Mouse (Mus musculus): Measurements from ENCODE around the gene Rxfp4. TPM values are rescaled to one million over a fixed set of nuclear protein-coding genes. Genes with fewer than 3 reads are reported as not detected.

Gene Rxfp4
- polyA plus RNA-seq, 1 experiment from 2014 or later, result not detected

DNA sequence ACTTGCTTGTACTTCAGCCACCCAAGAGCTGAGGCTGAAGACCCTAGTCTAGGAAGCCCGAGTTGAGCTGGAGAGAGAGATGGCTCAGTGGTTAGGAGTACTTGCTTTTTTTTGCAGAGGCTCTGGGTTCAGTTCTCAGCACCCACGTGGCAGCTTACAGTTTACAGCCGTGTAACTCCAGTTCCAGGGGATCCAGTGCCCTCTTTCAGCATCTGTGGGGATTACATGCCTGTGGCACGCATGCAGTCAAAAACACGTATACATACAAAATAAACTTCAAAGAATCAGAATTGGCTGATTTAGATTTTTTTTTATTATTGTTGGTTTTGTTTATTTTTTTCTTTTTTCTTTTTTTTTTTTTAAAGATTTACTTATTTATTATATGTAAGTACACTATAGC, 15.8 kb downstream of the Rxfp4 start:
- Histone ChIP-seq H3K4me3 (replicated peaks) (no peak overlapping the region), H3K4me1 (replicated peaks) (no peaks in the 10 kb centered on the region), H3K9me3 (replicated peaks) (no peaks in the 10 kb centered on the region), H3K27ac (replicated peaks) (no peak overlapping the region), H3K4me2 (no peak overlapping the region), H3K9ac (no peak overlapping the region), H3K36me3 (replicated peaks) (peaks cover 86% of the 10 kb centered on the region), H3K27me3 (no peaks in the 10 kb centered on the region)
- no peak for ATAC-seq (ENCODE audit: insufficient read depth)
- 72% methylated on average over 5 of the region's 5 CpGs for WGBS (ENCODE audit: insufficient replicate concordance)

DNA sequence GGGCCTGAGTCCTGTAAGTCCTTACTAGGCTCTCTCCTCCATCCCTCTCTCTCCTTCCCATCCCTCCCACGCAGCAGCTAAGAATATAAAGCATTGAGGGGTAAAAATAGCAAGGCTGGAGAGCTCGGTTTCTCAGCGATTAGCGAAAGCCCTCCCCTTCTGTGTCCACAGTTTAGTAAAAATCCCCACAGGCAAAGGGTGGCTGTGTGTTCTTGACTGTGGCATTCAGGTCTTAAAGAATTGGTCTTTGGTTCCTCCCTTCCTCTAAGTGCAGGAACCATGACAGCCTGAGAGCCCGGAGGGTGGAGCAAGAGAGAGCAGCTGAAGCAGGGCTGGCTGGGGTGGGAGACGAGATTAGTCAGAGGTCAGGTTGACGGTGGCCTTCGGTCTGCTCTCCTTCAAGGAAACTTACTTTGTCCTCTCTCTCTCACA, 16.4 kb downstream of the Rxfp4 start:
- Histone ChIP-seq H3K9ac (no peak overlapping the region), H3K4me2 (no peak overlapping the region), H3K4me3 (replicated peaks) (no peak overlapping the region), H3K4me1 (replicated peaks) (no peaks in the 10 kb centered on the region), H3K9me3 (replicated peaks) (no peaks in the 10 kb centered on the region), H3K27me3 (no peaks in the 10 kb centered on the region), H3K36me3 (replicated peaks) (peaks cover 86% of the 10 kb centered on the region), H3K27ac (replicated peaks) (no peak overlapping the region)
- 82% methylated on average over 8 of the region's 8 CpGs for WGBS (ENCODE audit: insufficient replicate concordance)
- no peak for ATAC-seq (ENCODE audit: insufficient read depth)

DNA sequence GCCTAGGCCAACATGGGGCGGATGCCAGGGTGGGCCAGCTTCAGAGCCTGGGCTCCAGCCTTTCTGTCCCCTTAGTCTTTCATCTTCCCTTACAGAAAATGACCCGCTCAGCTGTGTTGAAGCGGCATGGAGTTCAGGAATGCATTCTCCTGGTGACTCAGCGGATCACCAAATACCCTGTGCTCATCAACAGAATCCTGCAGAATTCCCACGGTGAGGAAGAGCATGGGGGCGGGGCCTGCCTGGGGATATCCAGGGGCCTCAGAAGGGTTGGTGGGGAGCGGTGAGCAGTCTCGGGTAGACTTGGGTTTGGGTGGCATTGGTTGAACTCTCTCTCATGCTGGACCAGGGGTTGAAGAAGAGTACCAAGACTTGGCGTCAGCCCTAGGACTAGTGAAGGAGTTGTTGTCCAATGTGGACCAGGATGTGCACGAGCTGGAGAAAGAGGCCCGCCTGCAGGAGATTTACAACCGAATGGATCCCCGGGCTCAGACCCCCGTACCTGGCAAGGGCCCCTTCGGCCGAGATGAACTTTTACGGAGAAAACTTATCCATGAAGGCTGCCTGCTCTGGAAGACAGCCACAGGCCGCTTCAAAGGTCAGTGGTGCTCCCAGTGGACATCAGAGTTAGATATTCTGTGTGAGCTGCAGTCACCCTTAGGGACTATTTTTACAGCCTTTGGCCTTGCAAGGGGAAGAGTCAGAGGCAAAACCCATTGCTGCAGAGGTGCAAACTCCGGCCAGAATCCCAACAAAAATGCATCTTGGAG, 17.3 kb downstream of the Rxfp4 start:
- no peaks in the 10 kb centered on the region for H3K9me3 ChIP-seq (replicated peaks)
- 0 out of 2 replicates have a peak, but pooled peaks cover 2% of the 10 kb centered on the region for H3K4me1 ChIP-seq (replicated peaks)
- ATAC-seq (ENCODE audit: insufficient read depth), result no peak
- H3K36me3 ChIP-seq (replicated peaks), result peaks cover 90% of the 10 kb centered on the region
- no peak overlapping the region for H3K9ac ChIP-seq
- no peak overlapping the region for H3K27ac ChIP-seq (replicated peaks)
- 79% methylated on average over 19 of the region's 19 CpGs for WGBS (ENCODE audit: insufficient replicate concordance)
- H3K4me2 ChIP-seq, result no peak overlapping the region
- H3K27me3 ChIP-seq, result no peaks in the 10 kb centered on the region
- H3K4me3 ChIP-seq (replicated peaks), result no peak overlapping the region

GRCm38 (mm10) chr3:88633056-88633455, 19.9 kb downstream of the Rxfp4 start:
- no peaks in the 10 kb centered on the region for H3K9me3 ChIP-seq (replicated peaks)
- H3K4me1 ChIP-seq (replicated peaks), result peaks cover 26% of the 10 kb centered on the region
- no peak for ATAC-seq (ENCODE audit: insufficient read depth)
- H3K36me3 ChIP-seq (replicated peaks), result peaks cover 86% of the 10 kb centered on the region
- no peak overlapping the region for H3K27ac ChIP-seq (replicated peaks)
- no peak overlapping the region for H3K4me2 ChIP-seq
- no peak overlapping the region for H3K9ac ChIP-seq
- H3K4me3 ChIP-seq (replicated peaks), result no peak overlapping the region
- WGBS (ENCODE audit: insufficient replicate concordance), result 78% methylated on average over 10 of the region's 10 CpGs
- H3K27me3 ChIP-seq, result no peaks in the 10 kb centered on the region

GRCm38 (mm10) chr3:88631921-88632587, 20.9 kb downstream of the Rxfp4 start:
- H3K4me2 ChIP-seq, result no peak overlapping the region
- no peak for ATAC-seq (ENCODE audit: insufficient read depth)
- 67% methylated on average over 12 of the region's 12 CpGs for WGBS (ENCODE audit: insufficient replicate concordance)
- H3K9me3 ChIP-seq (replicated peaks), result no peaks in the 10 kb centered on the region
- H3K27me3 ChIP-seq, result no peaks in the 10 kb centered on the region
- peaks cover 78% of the 10 kb centered on the region for H3K36me3 ChIP-seq (replicated peaks)
- no peak overlapping the region for H3K27ac ChIP-seq (replicated peaks)
- H3K4me1 ChIP-seq (replicated peaks), result peaks cover 35% of the 10 kb centered on the region
- no peak overlapping the region for H3K9ac ChIP-seq
- H3K4me3 ChIP-seq (replicated peaks), result no peak overlapping the region

DNA sequence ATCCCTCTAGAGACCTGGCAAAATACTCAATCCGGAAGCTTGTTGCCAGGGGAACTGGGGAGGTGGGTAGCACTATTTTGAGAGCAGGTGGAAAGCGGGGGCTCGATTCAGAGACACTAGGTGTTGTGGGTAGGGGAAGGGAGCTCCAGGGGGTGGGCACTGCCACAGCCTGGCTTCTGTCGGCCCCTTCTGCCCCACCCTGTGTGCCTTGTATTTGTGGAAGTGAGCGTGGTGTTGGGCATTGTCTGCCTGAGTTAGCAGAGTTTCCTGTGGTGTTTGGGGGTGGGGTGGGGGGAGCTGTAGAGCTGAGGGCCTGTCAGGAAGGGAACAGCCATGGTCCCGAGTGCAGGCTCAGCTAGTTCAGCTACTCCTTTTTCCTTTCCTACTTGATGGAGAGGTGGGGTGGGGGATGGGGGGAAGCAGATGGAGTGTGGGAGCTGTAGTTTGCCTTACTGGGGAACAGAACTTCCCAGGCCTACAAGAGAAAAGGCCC, 22.0 kb downstream of the Rxfp4 start:
- no peak overlapping the region for H3K9ac ChIP-seq
- H3K36me3 ChIP-seq (replicated peaks), result peaks cover 67% of the 10 kb centered on the region
- H3K4me3 ChIP-seq (replicated peaks), result no peak overlapping the region
- no peaks in the 10 kb centered on the region for H3K9me3 ChIP-seq (replicated peaks)
- peaks cover 47% of the 10 kb centered on the region for H3K4me1 ChIP-seq (replicated peaks)
- ATAC-seq (ENCODE audit: insufficient read depth), result no peak
- no peaks in the 10 kb centered on the region for H3K27me3 ChIP-seq
- peak overlapping the region; percentile 6; the same call in 1 of the 2 replicates for H3K27ac ChIP-seq (replicated peaks)
- H3K4me2 ChIP-seq, result no peak overlapping the region
- 49% methylated on average over 6 of the region's 6 CpGs for WGBS (ENCODE audit: insufficient replicate concordance)

GRCm38 (mm10) chr3:88630018-88630417, 22.9 kb downstream of the Rxfp4 start:
- Histone ChIP-seq H3K9me3 (replicated peaks) (no peaks in the 10 kb centered on the region), H3K36me3 (replicated peaks) (peaks cover 58% of the 10 kb centered on the region), H3K4me2 (no peak overlapping the region), H3K9ac (no peak overlapping the region), H3K4me1 (replicated peaks) (peaks cover 54% of the 10 kb centered on the region), H3K4me3 (replicated peaks) (no peak overlapping the region), H3K27me3 (no peaks in the 10 kb centered on the region), H3K27ac (replicated peaks) (no peak overlapping the region)
- 76% methylated on average over 9 of the region's 9 CpGs for WGBS (ENCODE audit: insufficient replicate concordance)
- no peak for ATAC-seq (ENCODE audit: insufficient read depth)

GRCm38 (mm10) chr3:88629244-88629643, 23.7 kb downstream of the Rxfp4 start:
- peaks cover 61% of the 10 kb centered on the region for H3K4me1 ChIP-seq (replicated peaks)
- ATAC-seq (ENCODE audit: insufficient read depth), result no peak
- H3K27me3 ChIP-seq, result no peaks in the 10 kb centered on the region
- H3K36me3 ChIP-seq (replicated peaks), result peaks cover 52% of the 10 kb centered on the region
- no peak overlapping the region for H3K27ac ChIP-seq (replicated peaks)
- H3K4me3 ChIP-seq (replicated peaks), result no peak overlapping the region
- H3K4me2 ChIP-seq, result no peak overlapping the region
- WGBS (ENCODE audit: insufficient replicate concordance), result 67% methylated on average over 13 of the region's 13 CpGs
- H3K9ac ChIP-seq, result no peak overlapping the region
- H3K9me3 ChIP-seq (replicated peaks), result no peaks in the 10 kb centered on the region

DNA sequence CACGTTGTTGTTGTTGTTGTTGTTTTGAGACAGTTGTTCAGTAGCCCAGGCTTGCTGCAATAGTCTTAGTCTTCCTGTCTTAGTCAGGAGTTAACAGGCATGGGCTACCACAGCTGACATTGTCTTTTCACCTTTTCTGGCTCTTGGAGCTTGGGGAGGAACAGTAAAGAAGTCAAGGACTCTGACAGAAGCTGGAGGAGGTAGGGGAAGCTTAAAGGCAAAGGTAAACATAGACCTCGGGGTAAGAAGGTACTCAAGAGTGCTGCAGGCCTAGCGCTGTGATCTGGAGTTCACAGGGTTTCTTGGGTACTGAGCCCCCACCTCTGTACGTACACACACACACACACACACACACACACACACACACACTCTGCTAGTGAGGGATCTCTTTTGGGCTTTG, 24.2 kb downstream of the Rxfp4 start:
- Histone ChIP-seq H3K27ac (replicated peaks) (no peak overlapping the region), H3K27me3 (no peaks in the 10 kb centered on the region), H3K4me3 (replicated peaks) (no peak overlapping the region), H3K9ac (no peak overlapping the region), H3K9me3 (replicated peaks) (no peaks in the 10 kb centered on the region), H3K4me1 (replicated peaks) (peaks cover 66% of the 10 kb centered on the region), H3K4me2 (no peak overlapping the region), H3K36me3 (replicated peaks) (peaks cover 49% of the 10 kb centered on the region)
- 62% methylated on average over 4 of the region's 4 CpGs for WGBS (ENCODE audit: insufficient replicate concordance)
- no peak for ATAC-seq (ENCODE audit: insufficient read depth)

DNA sequence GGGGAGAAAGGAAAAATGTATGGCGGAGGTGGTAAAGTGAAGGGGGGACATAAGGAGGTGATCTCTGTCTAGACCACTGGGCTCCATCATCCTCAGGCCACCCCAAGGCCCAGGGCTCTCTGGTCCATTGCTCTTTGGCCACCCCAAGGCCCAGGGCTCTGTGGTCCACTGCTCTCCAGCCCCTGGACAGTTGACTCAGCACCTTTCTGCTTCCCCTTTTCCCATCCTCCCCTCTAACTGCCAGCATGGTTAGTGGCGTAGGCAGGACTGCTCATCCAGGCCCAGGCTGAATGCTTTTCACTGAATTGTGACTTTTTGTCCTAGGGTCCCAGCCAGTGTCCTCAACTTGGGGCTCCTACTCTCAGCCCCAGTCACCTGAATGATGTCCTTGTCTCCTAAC, 25.4 kb downstream of the Rxfp4 start:
- no peak for ATAC-seq (ENCODE audit: insufficient read depth)
- H3K9me3 ChIP-seq (replicated peaks), result no peaks in the 10 kb centered on the region
- peaks cover 79% of the 10 kb centered on the region for H3K4me1 ChIP-seq (replicated peaks)
- no peaks in the 10 kb centered on the region for H3K27me3 ChIP-seq
- peaks cover 37% of the 10 kb centered on the region for H3K36me3 ChIP-seq (replicated peaks)
- no peak overlapping the region for H3K4me3 ChIP-seq (replicated peaks)
- no peak overlapping the region for H3K4me2 ChIP-seq
- WGBS (ENCODE audit: insufficient replicate concordance), result 53% methylated on average over 2 of the region's 2 CpGs
- H3K9ac ChIP-seq, result no peak overlapping the region
- no peak overlapping the region for H3K27ac ChIP-seq (replicated peaks)

DNA sequence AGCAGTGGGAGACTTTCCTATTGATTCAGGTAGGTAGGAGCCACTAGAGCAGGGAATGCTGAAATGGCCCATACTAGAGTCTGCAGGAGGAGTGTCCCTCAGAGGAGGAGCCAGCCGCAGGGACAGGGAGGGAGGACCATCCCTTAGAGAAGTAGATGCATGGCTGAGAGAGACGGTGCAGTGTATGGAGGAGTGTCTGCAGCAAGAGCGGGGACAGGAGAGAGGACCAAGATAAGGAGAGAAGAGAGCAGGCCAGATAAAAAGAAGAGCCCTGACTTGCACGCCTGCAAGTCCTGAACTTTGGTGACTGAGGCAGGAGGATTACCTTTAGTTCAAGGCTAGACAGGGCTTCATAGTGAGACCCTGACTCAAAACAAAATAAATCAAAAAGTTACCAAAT, 25.8 kb downstream of the Rxfp4 start:
- Histone ChIP-seq H3K4me2 (no peak overlapping the region), H3K36me3 (replicated peaks) (peaks cover 34% of the 10 kb centered on the region), H3K9ac (no peak overlapping the region), H3K9me3 (replicated peaks) (no peaks in the 10 kb centered on the region), H3K4me1 (replicated peaks) (peaks cover 83% of the 10 kb centered on the region), H3K4me3 (replicated peaks) (no peak overlapping the region), H3K27ac (replicated peaks) (no peak overlapping the region), H3K27me3 (no peaks in the 10 kb centered on the region)
- WGBS (ENCODE audit: insufficient replicate concordance), result 18% methylated on average over 4 of the region's 4 CpGs
- peak; percentile 70 for ATAC-seq (ENCODE audit: insufficient read depth)
